Mouse (Mus musculus) gonadal fat pad, adult 2 months (tissue): Measurements from ENCODE around the gene Klhl8. TPM values are rescaled to one million over a fixed set of nuclear protein-coding genes. Genes with fewer than 3 reads are reported as not detected.

ENCODE experiments used
- DNase-seq: peaks from one replicate; pipeline ENCODE4 v3.0.0-alpha.2; 2012; ENCODE audit warnings: low read depth
- polyA plus RNA-seq: library from polyadenylated mRNA; depleted of rRNA; stranded (reverse); fragments of >200 nt; gene quantifications from 2 replicates; pipeline ENCODE4 v1.2.3, GENCODE M21; 2012; rRNA removed

Gene Klhl8
- polyA plus RNA-seq, 1 experiment: 9.8 TPM

- no peak for DNase-seq
These were observed 97.0 kb downstream of the Klhl8 start for GRCm38 (mm10) chr5:103813997-103814542.

- no peak for DNase-seq
These were observed 97.8 kb downstream of the Klhl8 start for GRCm38 (mm10) chr5:103813291-103813690.

Other genes with a start within 250 kb of the Klhl8 start
- gene Aff1, start 218.9 kb downstream of the Klhl8 start, polyA plus RNA-seq: 13.5 and 24.7 TPM in 2 replicates
- 0.08 and 0.30 TPM in 2 replicates for gene Hsd17b13, start 66.2 kb upstream of the Klhl8 start, polyA plus RNA-seq
- 36.0 and 37.0 TPM in 2 replicates for gene Hsd17b11, start 110.7 kb upstream of the Klhl8 start, polyA plus RNA-seq
- gene Nudt9, start 135.0 kb upstream of the Klhl8 start, polyA plus RNA-seq: 59.8 and 70.6 TPM in 2 replicates
- gene Gm17660, start 166.3 kb upstream of the Klhl8 start, polyA plus RNA-seq: not detected in 2 replicates
- gene Sparcl1, start 202.5 kb upstream of the Klhl8 start, polyA plus RNA-seq: 125 and 148 TPM in 2 replicates